Mouse (Mus musculus): ENCODE results near the gene Nyap2.
A peak's percentile ranks its signal among the peaks of the same experiment; 100 is the strongest.
"Not testable (repeated sequence)": the region's sequence is repeated elsewhere in the genome, so short reads cannot be mapped to it uniquely, and the experiment has no call there.

The Nyap2 gene

DNA sequence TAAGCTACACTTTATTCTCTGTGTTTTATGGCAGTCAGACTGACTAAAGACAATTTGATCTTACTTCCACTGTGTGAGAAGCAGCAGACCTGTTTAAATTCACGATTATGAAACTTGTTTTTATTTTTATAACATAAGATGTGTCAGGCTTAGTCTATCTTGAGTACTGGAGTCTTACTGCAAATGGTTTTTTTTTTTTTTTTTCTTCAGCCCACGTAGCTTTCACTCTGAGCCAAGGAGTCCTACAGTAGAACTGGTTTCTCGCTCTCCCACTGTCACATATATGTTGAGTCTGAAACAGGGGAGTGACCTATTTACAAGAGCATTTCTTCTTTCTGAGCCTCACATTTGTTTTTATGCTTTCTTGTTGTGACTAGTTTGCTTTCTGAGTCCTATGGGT, 103.9 kb downstream of the Nyap2 start:
- no peak for DNase-seq (ENCODE audit: low spot score in 2 of 2)

DNA sequence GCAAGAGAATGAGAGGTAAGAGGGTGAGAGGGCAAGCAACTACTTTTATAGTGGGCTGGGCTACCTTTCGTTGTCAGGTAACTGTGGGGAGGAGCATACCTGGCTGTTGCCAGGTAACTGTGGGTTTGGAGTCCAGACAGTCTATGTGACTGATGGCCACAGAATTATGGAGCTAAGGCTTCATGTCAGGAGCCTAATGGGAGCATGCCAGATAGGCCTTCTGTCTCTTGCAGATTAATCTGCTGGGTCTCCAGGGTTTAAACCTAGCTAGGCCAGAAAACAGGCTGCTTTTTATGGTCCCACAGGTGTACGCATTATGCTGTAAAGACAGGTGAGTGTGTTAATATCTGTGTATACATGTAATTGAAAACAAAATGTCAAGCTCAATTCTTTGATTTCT, 132.8 kb downstream of the Nyap2 start:
- DNase-seq (ENCODE audit: low spot score in 2 of 2): no peak

GRCm38 (mm10) chr1:81211491-81211890, 134.7 kb downstream of the Nyap2 start:
- DNase-seq (ENCODE audit: low spot score in 2 of 2): no peak

DNA sequence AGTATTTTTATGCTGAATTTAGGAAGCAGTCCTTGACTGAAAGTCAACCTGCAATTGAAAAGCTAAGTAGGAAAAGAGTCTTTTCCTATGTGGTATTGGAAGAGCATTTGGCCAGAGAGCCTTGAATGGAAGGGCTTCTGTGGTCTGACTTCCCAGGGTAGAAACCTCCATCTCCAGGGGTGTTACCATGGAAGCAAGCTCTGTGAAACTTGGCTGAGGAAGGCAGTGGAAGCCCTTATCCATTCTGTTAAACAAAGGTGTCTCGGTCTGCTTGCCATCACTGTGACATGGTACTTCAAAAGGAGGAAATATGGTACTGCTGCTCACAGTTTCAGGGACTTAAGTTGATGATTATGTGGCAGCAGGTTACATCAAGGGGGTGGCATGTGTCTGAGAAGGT, 143.0 kb downstream of the Nyap2 start:
- DNase-seq (ENCODE audit: low spot score in 2 of 2): no peak

DNA sequence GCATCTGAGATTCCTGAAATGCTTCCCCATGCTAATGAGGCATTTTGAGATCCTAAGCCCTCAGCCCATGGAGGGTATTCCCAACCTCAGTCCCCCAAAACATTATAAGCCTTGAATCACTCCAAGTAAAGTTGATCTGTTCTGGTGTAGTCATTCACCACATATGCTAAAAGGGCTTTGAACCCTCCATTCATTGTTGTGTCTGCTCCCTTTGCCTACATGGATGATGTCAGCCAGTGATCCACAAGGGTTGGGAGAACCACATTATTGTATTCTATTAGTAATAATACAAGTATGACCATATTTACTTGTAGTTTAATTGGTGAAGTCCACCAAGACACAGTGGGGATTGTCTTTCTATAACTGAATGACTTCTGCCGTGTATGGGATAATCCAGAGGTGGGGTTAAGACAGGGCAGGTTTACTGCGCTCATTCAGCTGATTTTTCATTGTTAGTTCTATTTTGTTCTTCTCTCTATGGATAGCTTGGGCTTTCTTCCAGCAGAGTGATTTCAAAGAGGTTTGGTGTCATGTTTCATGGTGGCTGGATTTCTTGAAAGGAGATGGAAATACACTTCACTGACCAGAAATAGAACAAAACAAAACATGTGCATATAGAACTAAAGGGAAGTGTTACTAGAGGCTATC, 155.1 kb downstream of the Nyap2 start:
- no peak for DNase-seq (ENCODE audit: low spot score in 2 of 2)

DNA sequence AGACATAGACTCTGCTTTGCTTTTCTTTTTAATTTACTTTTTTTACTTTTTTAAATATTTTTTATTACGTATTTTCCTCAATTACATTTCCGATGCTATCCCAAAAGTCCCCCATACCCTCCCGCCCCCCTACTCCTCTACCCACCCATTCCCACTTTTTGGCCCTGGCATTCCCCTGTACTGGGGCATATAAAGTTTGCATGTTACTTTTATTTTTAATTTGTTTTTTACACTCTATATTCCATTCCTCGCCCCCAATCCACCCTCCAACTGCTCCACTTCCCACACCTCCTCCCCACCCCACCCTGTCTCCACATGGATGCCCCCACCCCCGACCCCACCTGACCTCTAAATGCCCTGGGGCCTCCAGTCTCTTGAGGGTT, 155.6 kb downstream of the Nyap2 start:
- not testable (repeated sequence) for DNase-seq (ENCODE audit: low spot score in 2 of 2)

DNA sequence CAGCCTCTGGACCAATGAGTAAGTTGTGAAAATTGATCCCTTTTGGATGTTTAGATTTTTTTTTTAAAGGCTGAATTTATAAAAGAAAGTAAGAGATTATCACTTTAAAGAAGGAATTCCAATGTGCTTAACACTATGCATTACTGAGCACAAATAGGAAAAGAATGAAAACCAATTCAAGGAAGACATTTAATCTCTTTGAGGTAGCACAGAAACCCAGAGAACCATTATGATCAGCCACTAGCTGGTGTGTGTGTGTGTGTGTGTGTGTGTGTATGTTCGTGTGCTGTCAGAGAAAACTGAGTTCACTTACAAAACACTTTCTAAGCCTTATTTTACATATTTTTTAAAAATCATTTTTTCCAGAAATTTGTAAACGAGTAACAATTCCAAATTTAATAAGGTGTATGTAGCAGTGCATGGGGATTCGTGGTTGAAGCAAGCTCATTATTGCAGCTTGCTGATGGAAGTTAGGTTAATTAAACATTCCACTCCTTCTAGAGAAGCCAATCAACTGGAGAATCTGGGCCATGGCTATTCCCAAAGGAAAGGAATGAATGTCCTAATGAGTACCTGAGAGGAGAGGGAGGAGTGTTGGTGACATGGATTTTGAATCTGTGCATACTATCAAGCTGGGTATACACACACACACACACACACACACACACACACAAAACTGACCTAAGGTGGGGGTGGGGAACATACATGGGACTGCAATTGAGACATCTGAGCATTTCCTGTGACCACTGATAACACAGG, 171.9 kb downstream of the Nyap2 start:
- no peak for DNase-seq (ENCODE audit: low spot score in 2 of 2)

GRCm38 (mm10) chr1:81250068-81250467, 173.3 kb downstream of the Nyap2 start:
- DNase-seq (ENCODE audit: low spot score in 2 of 2): no peak

DNA sequence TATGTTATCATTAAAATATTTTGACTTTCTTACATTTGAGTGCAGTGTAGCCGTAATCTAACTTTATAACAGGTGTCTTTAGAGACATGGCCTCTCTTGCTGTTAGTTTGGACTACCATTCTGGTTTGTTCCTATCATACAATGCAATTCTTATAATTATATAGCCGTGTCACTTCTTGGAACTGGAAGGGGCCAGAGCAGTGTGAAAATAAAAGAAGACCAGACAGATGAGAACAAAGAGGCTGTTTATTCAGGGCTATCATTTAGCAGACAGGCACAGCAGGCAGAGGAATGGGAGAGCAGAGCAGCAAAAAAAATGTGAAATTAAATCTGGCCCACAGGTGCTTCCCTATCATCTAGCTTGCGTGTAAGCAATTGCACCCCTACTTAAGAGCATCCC, 189.7 kb downstream of the Nyap2 start:
- no peak for DNase-seq (ENCODE audit: low spot score in 2 of 2)

DNA sequence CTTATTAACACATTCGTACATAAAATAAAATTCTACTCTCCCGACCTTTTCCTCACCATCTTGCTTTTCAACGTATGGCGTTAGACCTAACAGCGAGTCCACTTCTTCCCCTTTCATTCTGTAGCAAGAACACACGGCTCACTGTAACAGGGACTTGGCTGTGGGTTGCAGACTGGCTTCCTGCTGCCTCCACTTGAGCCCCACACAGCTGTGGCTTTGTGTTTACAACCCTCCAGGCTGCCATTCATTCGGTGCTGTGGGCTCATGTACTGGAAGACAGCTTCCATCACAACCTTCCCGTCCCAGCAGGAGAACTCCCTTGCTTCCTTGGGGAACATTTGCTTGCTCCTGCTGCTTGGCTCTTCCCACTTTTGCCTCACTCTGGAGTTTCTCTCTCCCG, 204.2 kb downstream of the Nyap2 start:
- no peak for DNase-seq (ENCODE audit: low spot score in 2 of 2)

DNA sequence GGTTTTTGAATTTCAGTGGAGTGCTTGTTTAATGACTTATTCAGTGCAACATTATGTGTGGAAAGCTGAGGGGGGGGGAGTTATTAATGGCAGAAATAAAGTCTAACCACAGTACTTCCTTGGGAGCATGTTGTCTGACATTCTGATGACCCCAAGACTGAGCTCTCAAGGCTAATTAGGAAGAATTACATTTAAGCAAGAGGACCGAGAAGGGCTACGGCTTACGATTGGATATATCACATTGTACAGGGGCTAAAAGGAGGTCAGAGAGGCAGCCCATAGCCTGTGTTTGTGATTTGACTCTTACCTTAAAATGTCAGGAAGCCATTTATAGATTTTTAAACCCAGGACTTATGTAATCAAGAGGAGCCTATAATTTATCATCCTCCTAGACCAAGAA, 208.9 kb downstream of the Nyap2 start:
- DNase-seq (ENCODE audit: low spot score in 2 of 2): no peak

GRCm38 (mm10) chr1:81287088-81287487, 210.3 kb downstream of the Nyap2 start:
- peak in 1 of 2 experiments; percentile 16 for DNase-seq (ENCODE audit: low spot score in 2 of 2)

- no peak for DNase-seq (ENCODE audit: low spot score in 2 of 2)
These were observed 224.0 kb downstream of the Nyap2 start for GRCm38 (mm10) chr1:81300735-81301134.

- DNase-seq (ENCODE audit: low spot score in 2 of 2): peak in 1 of 2 experiments; percentile 44
These were observed 224.9 kb downstream of the Nyap2 start for GRCm38 (mm10) chr1:81301661-81302060.

GRCm38 (mm10) chr1:81303389-81303788, 226.6 kb downstream of the Nyap2 start:
- DNase-seq (ENCODE audit: low spot score in 2 of 2): no peak

DNA sequence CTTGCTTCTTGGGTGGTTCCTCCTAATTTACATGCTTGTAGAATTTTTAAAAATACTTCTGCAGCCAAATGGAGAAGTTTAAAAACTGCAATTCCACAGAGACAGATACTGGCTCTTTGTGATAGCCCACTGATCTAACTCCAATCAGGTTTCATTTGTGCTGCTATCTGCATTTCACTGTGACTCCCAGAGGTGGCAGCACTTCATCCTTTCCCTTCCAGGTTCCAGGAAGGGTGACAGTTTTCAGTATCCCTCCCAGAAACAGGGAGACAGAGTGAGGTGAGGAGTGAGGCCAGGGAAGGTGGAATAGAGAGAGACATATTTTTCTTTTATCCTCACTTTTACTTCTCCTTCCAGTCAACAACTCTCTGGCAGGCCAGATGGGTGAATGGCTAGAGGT, 230.7 kb downstream of the Nyap2 start:
- DNase-seq (ENCODE audit: low spot score in 2 of 2): no peak

GRCm38 (mm10) chr1:81307934-81308333, 231.2 kb downstream of the Nyap2 start:
- no peak for DNase-seq (ENCODE audit: low spot score in 2 of 2)

DNA sequence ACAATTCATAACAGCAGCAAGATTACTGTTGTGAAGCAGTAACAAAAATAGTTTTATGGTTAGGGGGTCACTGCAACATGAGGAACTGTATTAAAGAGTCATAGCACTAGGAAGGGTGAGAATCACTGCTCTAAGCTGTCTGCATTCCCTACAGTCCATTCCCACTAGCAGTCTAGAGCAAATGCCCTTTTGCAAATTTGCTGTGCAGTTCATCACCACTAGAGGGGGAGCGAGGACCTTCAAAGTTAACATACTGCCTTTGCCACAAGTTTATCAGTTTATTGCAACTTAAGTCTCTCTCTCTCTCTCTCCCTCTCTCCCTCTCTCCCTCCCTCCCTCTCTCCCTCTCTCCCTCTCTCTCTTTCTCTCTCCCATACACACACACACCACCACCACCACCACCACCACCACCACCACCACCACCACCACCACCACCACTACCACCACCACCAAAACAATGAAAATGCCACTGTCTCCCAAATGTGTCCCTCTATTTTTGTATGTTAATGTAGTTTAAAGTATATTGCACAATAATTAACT, 233.4 kb downstream of the Nyap2 start:
- peak; percentile 48 to 67 for DNase-seq (ENCODE audit: low spot score in 2 of 2)

DNA sequence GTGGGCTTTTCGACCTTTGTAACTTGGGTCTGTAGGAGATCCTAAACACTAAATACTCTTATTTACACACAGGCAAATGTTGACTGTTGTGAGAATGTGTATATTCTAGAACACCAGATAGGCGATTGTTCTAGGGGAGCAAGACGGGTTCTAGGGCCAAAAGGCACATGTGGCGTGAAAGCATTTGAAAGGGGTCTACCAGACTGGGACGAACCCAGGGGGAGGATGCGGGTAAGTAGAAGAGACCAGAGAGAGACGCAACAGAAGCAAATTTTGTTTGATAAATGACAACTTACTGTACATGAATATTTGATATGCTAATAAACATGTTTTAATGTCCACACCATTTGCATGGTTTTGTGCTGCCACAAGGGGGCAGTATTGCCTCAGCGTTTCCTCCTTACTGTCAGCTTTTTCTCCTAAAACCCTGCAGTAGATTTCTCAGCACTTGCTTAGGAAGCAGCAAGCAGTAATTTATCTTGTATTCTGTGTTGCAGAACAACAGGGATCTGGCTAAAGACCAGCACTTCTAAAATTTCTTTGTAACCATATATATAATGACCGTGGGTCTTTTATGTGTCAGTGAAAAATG, 239.7 kb downstream of the Nyap2 start:
- DNase-seq (ENCODE audit: low spot score in 2 of 2): peak; percentile 46 to 78

DNA sequence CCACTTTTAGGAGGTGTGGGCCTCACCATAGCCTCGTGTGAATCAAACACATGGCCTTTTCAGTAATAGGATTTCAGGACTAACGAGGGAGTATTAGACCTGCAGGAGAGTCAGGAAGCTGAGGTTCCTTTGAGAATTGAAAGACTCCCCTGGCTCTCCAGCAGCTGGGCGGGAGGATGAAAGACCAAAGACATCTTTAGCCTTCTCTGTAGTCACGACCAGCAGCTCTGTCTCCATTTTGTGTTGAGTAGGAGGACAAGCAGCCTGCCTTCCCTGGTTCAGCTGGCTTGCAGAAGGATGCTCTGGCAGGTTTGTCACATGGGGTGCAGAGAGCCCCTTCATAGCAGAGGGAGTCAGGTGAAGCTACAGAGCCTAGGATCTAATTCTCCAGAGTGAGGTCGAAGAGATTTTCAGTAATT, 240.3 kb downstream of the Nyap2 start:
- DNase-seq (ENCODE audit: low spot score in 2 of 2): no peak

- DNase-seq (ENCODE audit: low spot score in 2 of 2): no peak
These were observed 311.0 kb downstream of the Nyap2 start for GRCm38 (mm10) chr1:81387722-81388121.
